Mouse (Mus musculus): ENCODE results near the gene Tacr2. TPM values are rescaled to one million over a fixed set of nuclear protein-coding genes. Genes with fewer than 3 reads are reported as not detected.

The Tacr2 gene
- 0.76 and 0.96 TPM in 2 replicates for polyA plus RNA-seq (2012; rRNA removed)

DNA sequence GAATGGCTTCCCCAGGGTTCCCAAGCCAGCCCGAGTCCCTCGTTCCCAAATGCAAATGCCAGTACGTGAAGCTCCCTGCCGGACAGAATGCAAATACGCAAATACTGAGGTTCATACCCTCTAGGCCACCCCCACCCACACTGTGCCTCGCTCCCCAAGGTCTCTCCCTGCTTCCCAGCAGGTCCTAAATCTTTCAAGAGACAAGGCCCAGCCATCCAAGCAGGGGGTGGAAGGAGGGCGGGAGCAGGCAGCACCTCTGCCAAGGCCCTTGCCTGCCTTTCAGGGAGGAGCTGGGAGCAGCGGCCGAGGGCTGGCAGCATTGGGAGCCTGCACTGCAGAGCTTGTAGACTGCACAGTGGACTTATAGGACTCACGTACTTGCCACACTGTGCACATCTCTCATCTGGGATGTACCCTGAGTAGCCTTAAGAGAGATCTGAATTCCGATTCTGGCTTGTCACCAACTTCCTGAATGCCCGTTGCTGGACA lies at the start of gene Tacr2:
TSS of gene Tacr2 (plus strand) at position 439 of the 489 bp plus-strand sequence.
- Histone ChIP-seq H3K4me1 (ENCODE audit: control insufficient read depth, insufficient read depth, low read length) (no peaks in the 10 kb centered on the region; the same call in 1 of the 2 replicates), H3K4me3 (replicated peaks; ENCODE audit: extremely low read depth, low read depth, low read length) (no peak within 1 kb of the TSS)
- DNase-seq, result no peak
- TF ChIP-seq POLR2A (IDR thresholded peaks at IDR 0.05; ENCODE audit: borderline replicate concordance, extremely low read depth, low read depth, low read length), result no peak
- TF ChIP-seq CTCF (IDR thresholded peaks at IDR 0.05; ENCODE audit: insufficient read depth, low read length), result no peak
- WGBS, result 73% methylated on average over 12 of the region's 12 CpGs

DNA sequence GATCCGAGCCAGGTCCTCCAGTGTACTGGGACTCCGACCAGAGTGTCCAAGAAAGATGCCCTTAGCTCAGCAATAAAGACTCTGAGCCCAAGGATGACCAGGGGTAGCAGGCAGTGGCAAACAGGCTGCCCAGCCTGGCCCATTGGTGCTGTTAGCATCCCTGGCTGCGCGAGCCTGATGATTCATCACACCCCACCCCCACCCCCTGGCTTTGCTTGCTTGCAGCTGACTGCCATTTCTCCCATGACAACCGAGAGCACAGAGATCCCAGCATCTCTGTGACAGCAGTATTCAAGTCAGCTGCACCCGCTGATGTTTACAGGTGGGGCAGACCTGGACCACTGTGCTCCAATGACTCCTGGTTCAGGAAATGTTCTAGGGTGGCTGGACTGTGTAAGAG lies 49.7 kb upstream of the Tacr2 start:
- H3K4me3 ChIP-seq (replicated peaks; ENCODE audit: extremely low read depth, low read depth, low read length), result no peak overlapping the region
- 75% methylated on average over 6 of the region's 6 CpGs for WGBS
- DNase-seq, result no peak
- no peak for TF ChIP-seq POLR2A (IDR thresholded peaks at IDR 0.05; ENCODE audit: borderline replicate concordance, extremely low read depth, low read depth, low read length)
- no peak for TF ChIP-seq CTCF (IDR thresholded peaks at IDR 0.05; ENCODE audit: insufficient read depth, low read length)
- no peaks in the 10 kb centered on the region for H3K4me1 ChIP-seq (ENCODE audit: control insufficient read depth, insufficient read depth, low read length)

DNA sequence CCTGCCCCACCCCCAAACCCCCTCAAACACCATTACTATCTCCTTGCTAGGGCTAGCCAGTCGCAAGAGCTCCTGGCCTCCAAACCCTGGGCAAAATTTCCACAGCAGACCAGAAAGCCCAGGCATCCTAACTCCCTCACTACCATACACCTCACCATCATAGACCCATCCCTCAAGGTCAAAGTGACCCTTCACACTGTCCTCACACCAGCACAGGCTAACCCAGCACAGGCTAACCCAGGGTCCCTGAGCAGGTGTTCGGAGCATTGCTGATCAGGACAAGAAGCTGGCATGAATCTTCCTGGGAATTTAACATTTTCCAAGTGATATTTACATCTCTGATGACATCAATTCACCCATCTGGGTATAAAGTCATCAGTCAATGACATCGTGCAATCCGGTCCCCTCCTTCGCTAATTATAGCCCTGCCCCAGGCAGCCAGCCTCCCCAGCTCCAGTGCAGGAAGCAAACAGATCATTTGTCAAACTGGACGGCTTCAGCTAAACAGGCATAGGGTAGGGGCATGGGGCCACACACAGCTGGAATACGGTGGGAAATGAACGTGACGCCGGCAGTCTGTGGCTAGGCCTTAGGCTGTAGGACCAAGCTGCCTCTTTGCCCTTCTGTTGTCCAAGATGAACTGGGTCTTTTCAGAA lies 43.9 kb upstream of the Tacr2 start:
- TF ChIP-seq CTCF (IDR thresholded peaks at IDR 0.05; ENCODE audit: insufficient read depth, low read length), result no peak
- no peak for TF ChIP-seq POLR2A (IDR thresholded peaks at IDR 0.05; ENCODE audit: borderline replicate concordance, extremely low read depth, low read depth, low read length)
- Histone ChIP-seq H3K4me3 (replicated peaks; ENCODE audit: extremely low read depth, low read depth, low read length) (no peak overlapping the region), H3K4me1 (ENCODE audit: control insufficient read depth, insufficient read depth, low read length) (peaks cover 7% of the 10 kb centered on the region)
- 46% methylated on average over 10 of the region's 10 CpGs for WGBS
- no peak for DNase-seq

DNA sequence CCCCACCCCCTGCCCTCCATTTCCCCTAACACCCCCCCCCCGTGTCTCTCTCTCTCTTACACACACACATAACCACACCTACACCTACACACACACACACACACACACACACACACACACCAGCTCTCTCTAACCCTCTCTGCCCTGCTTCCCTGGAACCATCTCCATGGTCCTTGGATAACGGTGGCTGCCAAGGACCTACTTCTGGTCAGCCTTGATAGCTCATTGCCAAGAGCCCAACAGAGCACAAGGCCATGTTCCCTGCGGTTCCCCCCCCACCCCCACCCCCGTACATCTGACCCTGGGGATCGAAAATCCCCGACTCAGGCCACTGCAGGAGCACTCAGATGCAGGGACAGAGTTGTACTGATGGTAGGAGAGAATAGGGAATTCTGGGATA lies 40.9 kb upstream of the Tacr2 start:
- TF ChIP-seq POLR2A (IDR thresholded peaks at IDR 0.05; ENCODE audit: borderline replicate concordance, extremely low read depth, low read depth, low read length) (no peak), CTCF (IDR thresholded peaks at IDR 0.05; ENCODE audit: insufficient read depth, low read length) (no peak)
- peaks cover 7% of the 10 kb centered on the region for H3K4me1 ChIP-seq (ENCODE audit: control insufficient read depth, insufficient read depth, low read length)
- no peak for DNase-seq
- WGBS, result 45% methylated on average over 6 of the region's 6 CpGs
- no peak overlapping the region for H3K4me3 ChIP-seq (replicated peaks; ENCODE audit: extremely low read depth, low read depth, low read length)

DNA sequence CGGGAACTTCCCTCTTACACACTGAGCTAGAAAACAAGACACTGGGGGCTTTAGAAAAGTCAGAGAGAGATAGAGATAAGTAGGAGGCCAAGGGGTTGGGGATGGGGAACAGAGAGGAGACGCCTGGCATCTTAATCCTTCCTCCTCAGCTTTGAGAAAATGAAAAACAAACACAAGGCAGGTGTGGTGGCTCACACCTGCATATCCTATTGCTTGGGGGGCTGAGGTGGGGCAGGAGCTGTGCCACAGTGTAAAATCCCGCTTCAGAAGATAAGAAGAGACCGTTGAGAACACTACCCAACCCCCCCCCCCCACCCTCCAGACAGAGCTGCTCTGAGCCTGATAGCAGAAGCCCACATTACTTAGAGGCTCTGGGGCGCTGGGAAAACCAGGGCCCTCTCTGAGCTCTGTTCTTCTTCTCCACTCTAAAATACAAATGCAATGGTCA lies 37.0 kb upstream of the Tacr2 start:
- TF ChIP-seq CTCF (IDR thresholded peaks at IDR 0.05; ENCODE audit: insufficient read depth, low read length), result no peak
- TF ChIP-seq POLR2A (IDR thresholded peaks at IDR 0.05; ENCODE audit: borderline replicate concordance, extremely low read depth, low read depth, low read length), result no peak
- Histone ChIP-seq H3K4me1 (ENCODE audit: control insufficient read depth, insufficient read depth, low read length) (peaks cover 12% of the 10 kb centered on the region), H3K4me3 (replicated peaks; ENCODE audit: extremely low read depth, low read depth, low read length) (no peak overlapping the region)
- WGBS, result 58% methylated on average over 5 of the region's 5 CpGs
- DNase-seq, result no peak

DNA sequence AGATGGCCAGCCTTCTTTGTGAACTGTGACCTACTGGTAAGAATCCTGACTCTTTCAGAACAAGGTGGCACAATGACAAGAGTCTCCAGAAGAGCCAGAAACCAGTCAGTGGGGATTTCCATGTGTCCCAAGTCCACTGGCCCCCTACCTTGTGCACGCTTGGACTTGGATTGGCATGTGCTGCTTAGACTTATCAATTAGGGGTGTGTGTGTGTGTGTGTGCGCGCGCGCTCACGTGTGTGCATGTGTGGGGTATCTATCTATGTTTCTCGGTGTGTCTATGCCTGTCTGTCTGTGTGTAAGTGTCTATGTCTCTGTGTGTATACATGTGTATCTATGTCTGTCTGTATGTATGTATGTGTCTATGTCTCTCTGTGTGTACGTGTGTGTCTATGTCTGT lies 36.6 kb upstream of the Tacr2 start:
- WGBS, result 91% methylated on average over 8 of the region's 8 CpGs
- Histone ChIP-seq H3K4me1 (ENCODE audit: control insufficient read depth, insufficient read depth, low read length) (peaks cover 12% of the 10 kb centered on the region), H3K4me3 (replicated peaks; ENCODE audit: extremely low read depth, low read depth, low read length) (no peak overlapping the region)
- DNase-seq, result no peak
- TF ChIP-seq POLR2A (IDR thresholded peaks at IDR 0.05; ENCODE audit: borderline replicate concordance, extremely low read depth, low read depth, low read length) (no peak), CTCF (IDR thresholded peaks at IDR 0.05; ENCODE audit: insufficient read depth, low read length) (no peak)

DNA sequence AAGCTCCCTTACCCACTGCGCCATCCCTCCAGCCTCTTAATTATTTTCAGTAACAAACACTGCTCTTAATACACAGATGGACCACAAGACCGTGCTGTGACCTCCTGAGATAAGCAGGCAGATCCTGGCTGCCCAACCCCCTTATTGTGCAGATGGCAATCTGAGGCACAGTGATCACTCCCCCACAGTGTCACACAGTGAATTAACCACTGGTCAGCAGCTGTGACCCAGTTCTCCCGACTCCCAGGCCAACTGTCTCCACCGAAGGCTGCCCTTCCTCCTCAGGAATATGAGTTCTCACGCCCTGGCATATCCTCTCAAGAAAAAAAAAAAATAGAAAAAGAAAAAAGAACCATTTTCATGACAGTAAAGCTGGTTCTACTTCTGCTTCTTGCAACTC lies 35.6 kb upstream of the Tacr2 start:
- TF ChIP-seq POLR2A (IDR thresholded peaks at IDR 0.05; ENCODE audit: borderline replicate concordance, extremely low read depth, low read depth, low read length) (no peak), CTCF (IDR thresholded peaks at IDR 0.05; ENCODE audit: insufficient read depth, low read length) (no peak)
- DNase-seq, result no peak
- peaks cover 15% of the 10 kb centered on the region for H3K4me1 ChIP-seq (ENCODE audit: control insufficient read depth, insufficient read depth, low read length)
- 32% methylated on average over 5 of the region's 5 CpGs for WGBS
- H3K4me3 ChIP-seq (replicated peaks; ENCODE audit: extremely low read depth, low read depth, low read length), result no peak overlapping the region

DNA sequence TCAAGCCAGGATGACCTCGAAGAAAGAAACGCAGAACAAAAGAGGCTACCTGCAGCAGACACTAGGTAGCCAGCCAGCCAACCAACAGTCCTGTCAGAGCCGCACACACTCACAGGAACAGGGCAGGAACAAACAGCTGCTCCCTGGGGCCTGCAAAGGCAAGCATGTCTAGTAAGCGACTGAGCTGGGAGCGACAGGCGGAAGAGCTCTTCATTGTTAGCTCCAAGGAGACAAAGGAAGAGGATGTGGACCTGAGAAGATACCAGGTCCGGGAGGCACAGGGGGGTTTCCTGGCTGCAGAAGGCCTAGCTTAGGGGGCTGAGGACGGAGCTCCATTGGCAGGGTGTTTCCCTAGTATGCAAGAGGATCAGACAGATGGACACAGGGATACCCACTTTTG lies 35.0 kb upstream of the Tacr2 start:
- no peak overlapping the region for H3K4me3 ChIP-seq (replicated peaks; ENCODE audit: extremely low read depth, low read depth, low read length)
- peaks cover 17% of the 10 kb centered on the region for H3K4me1 ChIP-seq (ENCODE audit: control insufficient read depth, insufficient read depth, low read length)
- WGBS, result 36% methylated on average over 8 of the region's 8 CpGs
- TF ChIP-seq CTCF (IDR thresholded peaks at IDR 0.05; ENCODE audit: insufficient read depth, low read length), result no peak
- TF ChIP-seq POLR2A (IDR thresholded peaks at IDR 0.05; ENCODE audit: borderline replicate concordance, extremely low read depth, low read depth, low read length), result peak; percentile 53; the same call in 1 of the 2 replicates
- DNase-seq, result no peak

DNA sequence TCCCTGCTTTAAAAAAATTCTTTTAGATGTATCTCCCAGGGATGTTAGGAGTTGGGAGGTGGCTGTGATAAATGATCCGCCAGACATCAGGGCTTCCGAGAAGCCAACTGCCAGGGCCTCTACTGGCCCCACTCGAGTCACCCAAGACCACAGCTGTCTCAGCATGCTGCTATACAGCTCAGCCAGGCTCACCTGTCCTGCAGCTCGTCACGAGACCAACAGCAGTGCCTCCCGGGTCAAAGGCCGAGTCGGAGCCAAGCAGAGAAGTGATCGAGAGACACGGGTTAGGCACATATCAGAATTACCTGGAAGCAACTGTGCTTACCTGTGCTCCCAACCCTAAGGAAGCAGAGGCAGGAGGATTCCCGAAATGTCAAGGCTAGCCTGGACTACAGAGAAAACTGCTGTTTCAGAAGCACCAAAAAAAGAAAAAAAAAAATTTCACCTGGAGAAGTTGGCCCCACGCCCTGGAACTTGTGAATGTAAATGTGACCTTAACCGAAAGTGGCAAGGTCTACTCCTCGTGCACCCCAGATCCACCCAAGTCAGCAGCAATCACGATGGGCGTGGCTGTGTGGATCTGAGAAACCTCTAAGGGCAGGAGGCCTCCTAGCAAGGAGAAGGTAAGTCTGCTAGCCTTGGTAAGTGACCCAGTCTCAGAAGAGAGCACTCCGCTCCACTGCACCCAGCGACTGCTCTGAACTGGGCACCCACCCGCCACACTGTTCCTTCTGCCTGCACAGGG lies 34.0 kb upstream of the Tacr2 start:
- DNase-seq, result no peak
- Histone ChIP-seq H3K4me1 (ENCODE audit: control insufficient read depth, insufficient read depth, low read length) (peaks cover 17% of the 10 kb centered on the region), H3K4me3 (replicated peaks; ENCODE audit: extremely low read depth, low read depth, low read length) (no peak overlapping the region)
- TF ChIP-seq POLR2A (IDR thresholded peaks at IDR 0.05; ENCODE audit: borderline replicate concordance, extremely low read depth, low read depth, low read length), result no peak
- no peak for TF ChIP-seq CTCF (IDR thresholded peaks at IDR 0.05; ENCODE audit: insufficient read depth, low read length)
- 73% methylated on average over 19 of the region's 19 CpGs for WGBS

All from lung, adult 2 months (tissue).